Mouse (Mus musculus): ENCODE results near the gene Ninj2. TPM values are rescaled to one million over a fixed set of nuclear protein-coding genes. Genes with fewer than 3 reads are reported as not detected.

The Ninj2 gene
- polyA plus RNA-seq, 1 experiment from 2014 or later, result not detected

GRCm38 (mm10) chr6:120187587-120188176 is 94.5 kb downstream of the Ninj2 start:
- Histone ChIP-seq H3K4me3 (ENCODE audit: low read depth, low read length) (no peak overlapping the region), H3K4me1 (ENCODE audit: control insufficient read depth, insufficient read depth, low read length) (peaks cover 24% of the 10 kb centered on the region), H3K27me3 (ENCODE audit: control insufficient read depth, insufficient read depth, low read length) (no peaks in the 10 kb centered on the region; the same call in 1 of the 2 replicates), H3K9me3 (ENCODE audit: control insufficient read depth, low read length) (no peaks in the 10 kb centered on the region), H3K36me3 (ENCODE audit: control insufficient read depth, insufficient read depth, low read length) (no peaks in the 10 kb centered on the region), H3K9ac (ENCODE audit: low read length) (no peak overlapping the region), H3K4me2 (peak overlapping the region; percentile 33), H3K27ac (ENCODE audit: low read depth, low read length) (no peak overlapping the region)
- ATAC-seq (ENCODE audit: low FRiP score), result peak; percentile 31; the same call in 1 of the 2 replicates
- 9% methylated on average over 18 of the region's 18 CpGs for whole genome bisulfite sequencing
- peak; percentile 88 for DNase-seq (ENCODE audit: low spot score, missing footprints)

- ATAC-seq (ENCODE audit: low FRiP score) (peak; percentile 47), DNase-seq (ENCODE audit: low spot score, missing footprints) (peak; percentile 93)
- 12% methylated on average over 24 of the region's 24 CpGs for WGBS
- Histone ChIP-seq H3K27me3 (ENCODE audit: control insufficient read depth, insufficient read depth, low read length) (no peaks in the 10 kb centered on the region; the same call in 1 of the 2 replicates), H3K9me3 (ENCODE audit: control insufficient read depth, low read length) (no peaks in the 10 kb centered on the region), H3K4me1 (ENCODE audit: control insufficient read depth, insufficient read depth, low read length) (peaks cover 24% of the 10 kb centered on the region), H3K4me2 (peak overlapping the region; percentile 37), H3K4me3 (ENCODE audit: low read depth, low read length) (no peak overlapping the region), H3K27ac (ENCODE audit: low read depth, low read length) (no peak overlapping the region), H3K36me3 (ENCODE audit: control insufficient read depth, insufficient read depth, low read length) (no peaks in the 10 kb centered on the region), H3K9ac (ENCODE audit: low read length) (peak overlapping the region; percentile 47)
Measured at GRCm38 (mm10) chr6:120188376-120189235, 95.5 kb downstream of the Ninj2 start.

- 77% methylated on average over 5 of the region's 5 CpGs for WGBS
- H3K4me1 ChIP-seq (ENCODE audit: control insufficient read depth, insufficient read depth, low read length), result peaks cover 24% of the 10 kb centered on the region
Measured at GRCm38 (mm10) chr6:120189287-120189686, 96.1 kb downstream of the Ninj2 start.

GRCm38 (mm10) chr6:120190365-120190764 is 97.2 kb downstream of the Ninj2 start:
- Histone ChIP-seq H3K4me1 (ENCODE audit: control insufficient read depth, insufficient read depth, low read length) (peaks cover 24% of the 10 kb centered on the region), H3K9ac (ENCODE audit: low read length) (no peak overlapping the region), H3K27me3 (ENCODE audit: control insufficient read depth, insufficient read depth, low read length) (no peaks in the 10 kb centered on the region; the same call in 1 of the 2 replicates), H3K36me3 (ENCODE audit: control insufficient read depth, insufficient read depth, low read length) (no peaks in the 10 kb centered on the region), H3K27ac (ENCODE audit: low read depth, low read length) (no peak overlapping the region), H3K4me2 (no peak overlapping the region), H3K9me3 (ENCODE audit: control insufficient read depth, low read length) (no peaks in the 10 kb centered on the region), H3K4me3 (ENCODE audit: low read depth, low read length) (no peak overlapping the region)
- ATAC-seq (ENCODE audit: low FRiP score) (no peak), DNase-seq (ENCODE audit: low spot score, missing footprints) (no peak)
- WGBS, result 91% methylated on average over 4 of the region's 4 CpGs

More at GRCm38 (mm10) chr6:120189287-120189686, 96.1 kb downstream of the Ninj2 start:
- H3K9me3 ChIP-seq (ENCODE audit: control insufficient read depth, low read length), result no peaks in the 10 kb centered on the region
- no peak for ATAC-seq (ENCODE audit: low FRiP score)
- no peaks in the 10 kb centered on the region; the same call in 1 of the 2 replicates for H3K27me3 ChIP-seq (ENCODE audit: control insufficient read depth, insufficient read depth, low read length)
- H3K4me2 ChIP-seq, result no peak overlapping the region
- H3K27ac ChIP-seq (ENCODE audit: low read depth, low read length), result no peak overlapping the region
- no peak for DNase-seq (ENCODE audit: low spot score, missing footprints)
- no peaks in the 10 kb centered on the region for H3K36me3 ChIP-seq (ENCODE audit: control insufficient read depth, insufficient read depth, low read length)
- H3K9ac ChIP-seq (ENCODE audit: low read length), result no peak overlapping the region
- no peak overlapping the region for H3K4me3 ChIP-seq (ENCODE audit: low read depth, low read length)

- no peak overlapping the region for H3K4me3 ChIP-seq (ENCODE audit: low read depth, low read length)
- no peaks in the 10 kb centered on the region for H3K9me3 ChIP-seq (ENCODE audit: control insufficient read depth, low read length)
- no peaks in the 10 kb centered on the region for H3K36me3 ChIP-seq (ENCODE audit: control insufficient read depth, insufficient read depth, low read length)
- 73% methylated on average over 4 of the region's 4 CpGs for WGBS
- DNase-seq (ENCODE audit: low spot score, missing footprints) (no peak), ATAC-seq (ENCODE audit: low FRiP score) (no peak)
- no peak overlapping the region for H3K4me2 ChIP-seq
- H3K27ac ChIP-seq (ENCODE audit: low read depth, low read length), result no peak overlapping the region
- peaks cover 24% of the 10 kb centered on the region for H3K4me1 ChIP-seq (ENCODE audit: control insufficient read depth, insufficient read depth, low read length)
- H3K27me3 ChIP-seq (ENCODE audit: control insufficient read depth, insufficient read depth, low read length), result no peaks in the 10 kb centered on the region; the same call in 1 of the 2 replicates
- no peak overlapping the region for H3K9ac ChIP-seq (ENCODE audit: low read length)
Measured at GRCm38 (mm10) chr6:120190912-120191311, 97.8 kb downstream of the Ninj2 start.

GRCm38 (mm10) chr6:120191396-120192170 is 98.4 kb downstream of the Ninj2 start:
- Histone ChIP-seq H3K36me3 (ENCODE audit: control insufficient read depth, insufficient read depth, low read length) (no peaks in the 10 kb centered on the region), H3K4me2 (peak overlapping the region; percentile 24; the same call in 1 of the 2 replicates), H3K27me3 (ENCODE audit: control insufficient read depth, insufficient read depth, low read length) (no peaks in the 10 kb centered on the region; the same call in 1 of the 2 replicates), H3K9ac (ENCODE audit: low read length) (peak overlapping the region; percentile 51; the same call in 1 of the 2 replicates), H3K4me1 (ENCODE audit: control insufficient read depth, insufficient read depth, low read length) (peaks cover 24% of the 10 kb centered on the region), H3K4me3 (ENCODE audit: low read depth, low read length) (no peak overlapping the region), H3K27ac (ENCODE audit: low read depth, low read length) (no peak overlapping the region; the same call in 1 of the 2 replicates), H3K9me3 (ENCODE audit: control insufficient read depth, low read length) (no peaks in the 10 kb centered on the region)
- 54% methylated on average over 7 of the region's 7 CpGs for WGBS
- ATAC-seq (ENCODE audit: low FRiP score) (no peak), DNase-seq (ENCODE audit: low spot score, missing footprints) (no peak)

GRCm38 (mm10) chr6:120192211-120192870 is 99.2 kb downstream of the Ninj2 start:
- DNase-seq (ENCODE audit: low spot score, missing footprints) (no peak), ATAC-seq (ENCODE audit: low FRiP score) (peak; percentile 41; the same call in 1 of the 2 replicates)
- Histone ChIP-seq H3K27ac (ENCODE audit: low read depth, low read length) (no peak overlapping the region; the same call in 1 of the 2 replicates), H3K4me2 (peak overlapping the region; percentile 24; the same call in 1 of the 2 replicates), H3K9me3 (ENCODE audit: control insufficient read depth, low read length) (no peaks in the 10 kb centered on the region), H3K36me3 (ENCODE audit: control insufficient read depth, insufficient read depth, low read length) (no peaks in the 10 kb centered on the region), H3K27me3 (ENCODE audit: control insufficient read depth, insufficient read depth, low read length) (no peaks in the 10 kb centered on the region; the same call in 1 of the 2 replicates), H3K4me3 (ENCODE audit: low read depth, low read length) (no peak overlapping the region), H3K4me1 (ENCODE audit: control insufficient read depth, insufficient read depth, low read length) (peaks cover 24% of the 10 kb centered on the region), H3K9ac (ENCODE audit: low read length) (peak overlapping the region; percentile 51; the same call in 1 of the 2 replicates)
- 6% methylated on average over 13 of the region's 15 CpGs for WGBS

- Histone ChIP-seq H3K36me3 (ENCODE audit: control insufficient read depth, insufficient read depth, low read length) (no peaks in the 10 kb centered on the region), H3K27me3 (ENCODE audit: control insufficient read depth, insufficient read depth, low read length) (no peaks in the 10 kb centered on the region; the same call in 1 of the 2 replicates), H3K9ac (ENCODE audit: low read length) (no peak overlapping the region), H3K27ac (ENCODE audit: low read depth, low read length) (no peak overlapping the region), H3K9me3 (ENCODE audit: control insufficient read depth, low read length) (no peaks in the 10 kb centered on the region), H3K4me2 (no peak overlapping the region), H3K4me3 (ENCODE audit: low read depth, low read length) (no peak overlapping the region), H3K4me1 (ENCODE audit: control insufficient read depth, insufficient read depth, low read length) (peaks cover 17% of the 10 kb centered on the region)
- peak; percentile 90 for DNase-seq (ENCODE audit: low spot score, missing footprints)
- 16% methylated on average over 5 of the region's 5 CpGs for WGBS
- ATAC-seq (ENCODE audit: low FRiP score), result no peak
Measured at GRCm38 (mm10) chr6:120193174-120193573, 100.0 kb downstream of the Ninj2 start.

Measured in midbrain, embryonic 11.5 days (tissue).